Mouse (Mus musculus): ENCODE results near the gene Inca1.

- TF ChIP-seq PAX5 (IDR thresholded peaks at IDR 0.05; ENCODE audit: low read length) (no peak), RAD21 (IDR thresholded peaks at IDR 0.05; ENCODE audit: low read depth, low read length) (no peak), E2F4 (IDR thresholded peaks at IDR 0.05; ENCODE audit: insufficient replicate concordance, low read depth, low read length) (no peak), CTCF (conservative IDR thresholded peaks at IDR 0.05 in 1 of 2, IDR thresholded peaks at IDR 0.05 in 1 of 2; ENCODE audit: low read depth in 2 of 2, low read length in 2 of 2) (no peak), MAX (IDR thresholded peaks at IDR 0.05; ENCODE audit: low read length) (no peak), ZC3H11A (IDR thresholded peaks at IDR 0.05; ENCODE audit: low read depth, low read length) (no peak), POLR2A (IDR thresholded peaks at IDR 0.05; ENCODE audit: low read depth, low read length) (no peak), TCF12 (IDR thresholded peaks at IDR 0.05; ENCODE audit: low read depth, low read length) (no peak), BHLHE40 (IDR thresholded peaks at IDR 0.05; ENCODE audit: low read depth, low read length) (no peak), MAZ (IDR thresholded peaks at IDR 0.05; ENCODE audit: low read depth, low read length) (no peak), ZKSCAN1 (IDR thresholded peaks at IDR 0.05; ENCODE audit: borderline replicate concordance, low read depth, low read length) (no peak), EP300 (IDR thresholded peaks at IDR 0.05; ENCODE audit: low read length) (no peak), MAFK (IDR thresholded peaks at IDR 0.05; ENCODE audit: insufficient replicate concordance, low read length) (no peak)
These were observed 30.6 kb upstream of the Inca1 start for GRCm38 (mm10) chr11:70730427-70731038.
